Mouse (Mus musculus) layer of hippocampus, postnatal 25 days (tissue): Measurements from ENCODE around the gene Tead3. TPM values are rescaled to one million over a fixed set of nuclear protein-coding genes. Genes with fewer than 3 reads are reported as not detected.

Experiments used
- DNase-seq, 2 experiments: peaks; one replicate each; pipeline ENCODE4 v3.0.0; 2022; ENCODE audit warnings: mixed read lengths in 2 of 2, low spot score in 1 of 2; ENCODE audit errors: extremely low spot score in 1 of 2
- total RNA-seq, 2 experiments: library from RNA; stranded (reverse); gene quantifications; 2 replicates each; pipeline ENCODE4 v1.2.3; 2021

The Tead3 gene
- total RNA-seq, 2 experiments from 2014 or later, result 2.2 to 4.0 TPM

DNA sequence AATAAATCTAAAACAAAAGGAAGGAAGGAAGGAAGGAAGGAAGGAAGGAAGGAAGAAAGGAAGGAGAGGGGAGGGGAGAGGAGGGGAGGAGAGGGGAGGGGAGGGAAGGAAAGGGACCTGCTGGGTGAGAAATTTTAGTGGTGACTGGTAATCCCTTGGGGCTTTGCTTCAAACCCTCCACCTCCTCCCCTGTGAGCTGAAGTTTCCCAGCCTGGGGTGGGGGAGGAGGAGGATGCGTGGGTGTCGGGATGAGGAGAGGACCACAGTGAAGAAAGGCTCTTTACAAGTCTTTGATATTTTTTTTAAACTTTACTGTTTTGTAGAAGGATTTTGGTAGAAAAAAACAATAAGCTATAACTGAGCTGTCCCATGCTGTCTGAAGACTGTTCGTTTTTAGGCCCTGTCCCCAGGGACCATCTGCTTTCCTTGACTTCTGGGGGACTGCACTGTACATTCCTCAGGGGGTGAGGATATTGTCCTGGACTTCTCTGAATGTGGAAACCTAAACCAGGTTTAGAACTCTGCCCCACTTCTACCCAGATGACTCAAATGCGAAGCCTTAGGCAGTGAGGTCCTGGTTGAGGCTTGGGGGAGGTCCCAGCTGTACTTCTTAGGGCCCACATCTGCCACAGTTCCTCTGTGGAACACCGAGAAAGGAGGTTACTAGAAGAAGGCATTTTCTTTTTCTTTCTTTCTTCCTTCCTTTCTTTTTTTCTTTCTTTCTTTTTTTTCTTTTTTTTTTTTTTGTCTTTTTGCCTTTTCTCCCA lies 39.1 kb downstream of the Tead3 start:
- no peak for DNase-seq

DNA sequence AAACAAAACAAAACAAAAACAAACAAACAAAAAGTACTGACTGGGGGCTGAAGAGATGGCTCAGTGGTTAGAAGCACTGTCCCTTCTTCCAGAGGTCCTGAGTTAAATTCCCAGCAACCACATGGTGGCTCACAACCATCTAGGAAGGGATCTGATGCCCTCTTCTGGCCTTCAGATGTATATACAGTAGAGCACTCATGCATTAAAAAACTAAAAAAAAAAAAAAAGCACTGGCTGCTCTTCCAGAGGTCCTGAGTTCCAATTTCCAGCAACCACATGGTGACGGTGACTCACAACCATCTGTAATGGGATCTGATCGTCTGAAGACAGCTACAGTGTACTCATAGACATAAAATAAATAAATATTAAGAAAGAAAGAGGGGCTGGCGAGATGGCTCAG lies 39.8 kb downstream of the Tead3 start:
- no peak for DNase-seq

GRCm38 (mm10) chr17:28308297-28309195 lies 42.1 kb downstream of the Tead3 start:
- peak; percentile 81 to 99 for DNase-seq

- no peak for DNase-seq
These were observed 45.4 kb downstream of the Tead3 start for GRCm38 (mm10) chr17:28305172-28305571.

- DNase-seq, result no peak
These were observed 49.8 kb downstream of the Tead3 start for GRCm38 (mm10) chr17:28300850-28301249.

DNA sequence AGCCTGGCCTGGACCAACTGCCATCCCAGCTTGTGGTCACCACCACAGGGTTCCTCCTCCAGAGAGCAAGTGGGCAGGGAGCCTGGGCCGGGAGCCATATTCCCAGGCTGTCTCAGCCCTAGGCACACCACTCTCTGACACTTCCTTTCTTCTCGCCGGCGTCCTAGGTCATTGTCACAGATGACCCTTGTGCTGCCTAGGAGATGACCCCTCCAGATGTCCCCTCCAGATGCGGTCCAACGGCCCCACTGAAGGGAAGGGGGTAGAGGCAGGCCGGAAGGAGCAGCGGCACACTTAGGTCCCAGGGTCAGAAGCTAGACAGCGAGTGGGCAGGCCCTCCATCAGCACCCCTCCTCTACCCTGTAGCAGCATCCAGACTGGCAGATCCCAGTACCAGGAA lies 50.3 kb downstream of the Tead3 start:
- DNase-seq, result no peak

DNA sequence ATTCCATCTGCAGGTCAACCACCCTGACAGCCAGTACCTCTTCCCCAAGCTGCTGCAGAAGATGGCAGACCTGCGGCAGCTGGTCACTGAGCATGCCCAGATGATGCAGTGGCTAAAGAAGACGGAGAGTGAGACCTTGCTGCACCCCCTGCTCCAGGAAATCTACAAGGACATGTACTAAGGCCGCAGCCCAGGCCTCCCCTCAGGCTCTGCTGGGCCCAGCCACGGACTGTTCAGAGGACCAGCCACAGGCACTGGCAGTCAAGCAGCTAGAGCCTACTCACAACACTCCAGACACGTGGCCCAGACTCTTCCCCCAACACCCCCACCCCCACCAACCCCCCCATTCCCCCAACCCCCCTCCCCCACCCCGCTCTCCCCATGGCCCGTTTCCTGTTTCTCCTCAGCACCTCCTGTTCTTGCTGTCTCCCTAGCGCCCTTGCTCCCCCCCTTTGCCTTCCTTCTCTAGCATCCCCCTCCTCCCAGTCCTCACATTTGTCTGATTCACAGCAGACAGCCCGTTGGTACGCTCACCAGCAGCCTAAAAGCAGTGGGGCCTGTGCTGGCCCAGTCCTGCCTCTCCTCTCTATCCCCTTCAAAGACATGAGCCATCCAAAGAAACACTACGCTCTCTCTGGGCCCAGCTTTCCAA lies 50.8 kb downstream of the Tead3 start:
- no peak for DNase-seq

DNA sequence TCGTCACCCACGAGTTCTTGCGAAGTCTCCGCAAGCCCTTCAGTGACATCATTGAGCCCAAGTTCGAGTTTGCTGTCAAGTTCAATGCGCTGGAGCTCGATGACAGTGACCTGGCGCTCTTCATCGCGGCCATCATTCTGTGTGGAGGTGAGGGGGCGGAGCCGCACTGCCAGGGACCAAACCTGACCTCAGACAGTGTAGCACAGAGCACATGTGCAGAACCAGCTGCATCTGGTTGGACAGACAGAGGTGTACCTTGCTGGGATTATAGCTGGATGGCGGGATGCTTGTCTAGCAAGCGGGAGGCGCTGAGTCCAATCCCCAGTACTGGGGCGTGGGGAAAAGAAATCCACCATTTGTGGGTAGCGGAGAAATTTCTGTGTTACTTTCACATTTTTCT lies 51.7 kb downstream of the Tead3 start:
- DNase-seq, result no peak

GRCm38 (mm10) chr17:28294449-28295333 lies 55.9 kb downstream of the Tead3 start:
- DNase-seq, result no peak

DNA sequence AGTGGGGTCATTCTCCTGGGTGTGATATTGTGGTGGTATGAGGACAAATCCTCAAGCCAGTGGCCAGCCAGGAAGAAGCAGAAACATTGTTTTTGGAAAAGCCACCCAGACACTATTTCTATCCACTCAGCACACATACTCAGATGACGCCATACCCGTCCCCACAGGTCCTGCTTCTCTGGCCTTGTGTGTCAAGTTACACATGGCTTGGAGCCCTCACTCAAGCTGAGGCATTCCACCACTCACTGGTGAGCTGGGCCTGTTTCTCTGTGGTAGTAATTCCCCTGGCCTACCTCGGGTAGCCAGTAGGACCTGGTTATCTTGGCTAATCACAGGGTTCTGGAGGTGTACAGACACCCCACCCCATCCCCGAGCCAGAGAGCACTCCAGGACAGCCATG lies 56.9 kb downstream of the Tead3 start:
- DNase-seq, result no peak

- DNase-seq, result no peak
These were observed 59.3 kb downstream of the Tead3 start for GRCm38 (mm10) chr17:28291346-28291745.

GRCm38 (mm10) chr17:28290671-28291070 lies 59.9 kb downstream of the Tead3 start:
- DNase-seq, result no peak

DNA sequence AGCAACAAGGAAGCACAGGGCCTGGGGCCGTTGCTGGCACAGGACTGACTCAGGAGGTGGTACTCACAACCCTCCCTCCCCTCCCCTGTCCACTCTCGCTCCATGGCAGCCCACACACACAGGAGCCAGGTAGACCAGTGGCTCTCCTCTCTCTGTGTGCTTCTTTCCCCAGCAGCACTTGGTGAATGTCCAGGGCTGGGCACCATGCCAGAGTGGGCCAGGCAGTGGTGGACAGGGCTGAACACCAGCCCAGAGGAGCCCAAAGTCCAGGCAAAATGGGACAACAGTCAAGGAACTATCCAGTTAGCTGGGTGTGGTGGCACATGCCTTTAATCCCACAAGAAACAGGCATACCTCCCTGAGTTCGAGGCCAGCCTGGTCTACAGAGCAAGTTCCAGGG lies 60.4 kb downstream of the Tead3 start:
- peak; percentile 25 to 67 for DNase-seq

DNA sequence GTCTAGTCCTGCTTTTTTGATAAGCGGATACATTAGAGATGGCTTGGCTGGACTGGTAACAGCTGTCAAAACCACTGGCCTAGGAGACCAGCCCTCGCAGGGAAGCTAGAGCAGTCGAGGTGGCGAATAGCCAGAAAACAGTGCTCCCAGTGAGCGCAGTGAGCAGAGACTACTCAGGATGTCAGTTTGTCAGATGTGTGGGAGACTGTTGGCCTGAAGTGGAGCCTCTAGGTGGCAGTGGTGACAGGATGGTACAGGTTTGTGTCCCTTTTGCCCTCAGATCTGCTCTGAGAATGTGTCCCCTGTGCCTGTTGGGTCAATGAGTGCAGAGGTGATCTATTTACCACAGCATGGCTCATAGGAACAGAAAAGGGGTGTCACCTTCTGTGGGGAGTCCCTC lies 62.6 kb downstream of the Tead3 start:
- DNase-seq, result no peak

DNA sequence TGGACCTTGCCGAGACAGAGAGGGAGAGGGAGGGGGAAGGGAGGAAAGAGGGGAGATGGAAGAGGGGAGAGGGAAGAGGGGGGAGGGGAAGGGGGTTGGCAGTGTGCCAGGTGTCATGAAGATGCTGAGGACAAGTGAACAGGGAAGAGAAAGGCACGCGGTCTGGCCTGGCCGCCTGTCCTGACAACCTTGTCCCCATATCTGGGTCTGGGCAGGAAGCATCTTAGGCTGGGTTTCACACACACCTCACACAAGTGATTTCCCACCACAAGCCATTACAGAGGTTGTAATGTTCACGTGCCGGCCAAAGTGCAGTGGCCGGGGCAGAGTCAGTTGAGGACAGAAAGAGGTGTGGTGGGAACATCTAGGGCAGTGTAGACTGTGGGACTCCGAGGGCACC lies 63.0 kb downstream of the Tead3 start:
- no peak for DNase-seq

- no peak for DNase-seq
These were observed 63.7 kb downstream of the Tead3 start for GRCm38 (mm10) chr17:28286964-28287363.

- DNase-seq, result no peak
These were observed 64.5 kb downstream of the Tead3 start for GRCm38 (mm10) chr17:28286133-28286532.

GRCm38 (mm10) chr17:28283199-28283598 lies 67.4 kb downstream of the Tead3 start:
- no peak for DNase-seq

GRCm38 (mm10) chr17:28281866-28282441 lies 68.7 kb downstream of the Tead3 start:
- no peak for DNase-seq
